Mouse (Mus musculus) limb, embryonic 14.5 days (tissue): ENCODE data around the gene Zfp385c. TPM values are rescaled to one million over a fixed set of nuclear protein-coding genes. Genes with fewer than 3 reads are reported as not detected.

Source experiments
- ATAC-seq: fragments of 200-750 bp; cut with Nextera tagmentation; 2 replicates; pipeline ENCODE4 v1.8.0; 2017; ENCODE audit warnings: low read depth, moderate number of reproducible peaks, moderate TSS enrichment; ENCODE audit not compliant: low FRiP score
- DNase-seq: peaks from one replicate; pipeline ENCODE4 v3.0.0-alpha.2; 2015; ENCODE audit warnings: low spot score
- H3K27ac ChIP-seq: fragments of 300-500 bp; sonication (generic); replicated peaks from 2 replicates; pipeline ENCODE4 v1.5.1; 2014; ENCODE audit warnings: low read depth, mild to moderate bottlenecking, low read length, moderate library complexity, mixed read lengths
- H3K27me3 ChIP-seq: fragments of 300-500 bp; sonication (generic); 2 replicates; pipeline ENCODE4 v1.6.1; 2014; ENCODE audit warnings: low read length, mixed read lengths; ENCODE audit not compliant: control insufficient read depth, insufficient read depth
- H3K36me3 ChIP-seq: fragments of 300-500 bp; sonication (generic); 2 replicates; pipeline ENCODE4 v1.6.1; 2014; ENCODE audit warnings: mild to moderate bottlenecking, low read length, moderate library complexity, mixed read lengths; ENCODE audit not compliant: control insufficient read depth, insufficient read depth
- H3K4me1 ChIP-seq: fragments of 300-500 bp; sonication (generic); 2 replicates; pipeline ENCODE4 v1.6.1; 2014; ENCODE audit warnings: antibody characterized with exemption, low read length, mixed read lengths; ENCODE audit not compliant: control insufficient read depth, insufficient read depth
- H3K4me2 ChIP-seq: fragments of 300-500 bp; sonication (generic); replicated peaks from 2 replicates; pipeline ENCODE4 v1.6.1; 2014; ENCODE audit warnings: low read depth, mild to moderate bottlenecking, low read length, moderate library complexity; ENCODE audit not compliant: severe bottlenecking
- H3K4me3 ChIP-seq: fragments of 300-500 bp; sonication (generic); replicated peaks from 2 replicates; pipeline ENCODE4 v1.5.1; 2014; ENCODE audit warnings: low read length
- H3K9ac ChIP-seq: fragments of 300-500 bp; sonication (generic); 2 replicates; pipeline ENCODE4 v1.6.1; 2014; ENCODE audit warnings: mild to moderate bottlenecking, low read depth, low read length, moderate library complexity; ENCODE audit not compliant: severe bottlenecking
- H3K9me3 ChIP-seq: fragments of 300-500 bp; sonication (generic); 2 replicates; pipeline ENCODE4 v1.6.1; 2016; ENCODE audit warnings: low read length; ENCODE audit not compliant: control insufficient read depth
- POLR2A ChIP-seq: fragments of 200-500 bp; IDR thresholded peaks from 2 replicates; pipeline ENCODE4 v1.8.0; 2012; ENCODE audit warnings: inconsistent platforms, mild to moderate bottlenecking, moderate library complexity, borderline replicate concordance; ENCODE audit not compliant: insufficient read depth, insufficient read length; ENCODE audit errors: extremely low read depth
- WGBS: fragments of 180-500 bp; shearing (Covaris S2); extraction: QIAGEN DNeasy Blood & Tissue Kit; methylation state at CpG from one replicate; pipeline ENCODE4 v1.1.7; 2014; 5-methylcytosine and 5-hydroxymethylcytosine counted together
- polyA plus RNA-seq, 2 experiments: library from polyadenylated mRNA; depleted of rRNA in 1 of 2; stranded (reverse) in 1 of 2; unstranded in 1 of 2; fragments of >200 nt; fragmentation: Nextera tagmentation in 1 of 2; extraction: Ambion mirVana in 1 of 2; gene quantifications; 2 replicates each; pipeline versions ENCODE4 v1.2.1 to v1.2.3; 2012 to 2014

Gene Zfp385c
- polyA plus RNA-seq, 2 experiments = 0.72 to 6.4 TPM

DNA sequence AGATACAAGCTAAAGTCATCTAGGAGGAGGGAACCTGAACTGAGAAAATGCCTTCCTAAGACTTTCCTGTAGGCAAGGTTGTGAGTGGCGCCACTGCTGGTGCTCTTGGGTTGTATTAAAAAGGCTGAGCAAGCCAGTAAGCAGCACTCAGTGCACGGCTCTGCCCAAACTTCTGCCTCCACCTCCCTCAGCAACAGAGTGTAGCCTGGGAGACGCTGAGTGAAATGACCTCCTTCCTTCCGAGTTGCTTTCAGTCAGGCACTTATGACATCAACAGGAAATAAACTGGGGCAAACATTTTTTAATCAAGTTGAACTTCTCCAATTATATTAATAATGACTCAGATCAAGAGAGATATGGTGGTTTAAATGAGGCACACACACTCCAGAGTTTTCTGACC lies 83.5 kb downstream of the Zfp385c start:
- no peak overlapping the region for H3K4me2 ChIP-seq
- ATAC-seq (no peak), DNase-seq (no peak)
- H3K36me3 ChIP-seq = peaks cover 19% of the 10 kb centered on the region
- no peak overlapping the region for H3K4me3 ChIP-seq
- no peak overlapping the region for H3K27ac ChIP-seq
- H3K9me3 ChIP-seq = no peaks in the 10 kb centered on the region
- WGBS = 81% methylated on average over 4 of the region's 4 CpGs
- no peak for TF ChIP-seq POLR2A
- H3K4me1 ChIP-seq = peaks cover 6% of the 10 kb centered on the region; the same call in 1 of the 2 replicates
- no peaks in the 10 kb centered on the region for H3K27me3 ChIP-seq
- H3K9ac ChIP-seq = no peak overlapping the region

DNA sequence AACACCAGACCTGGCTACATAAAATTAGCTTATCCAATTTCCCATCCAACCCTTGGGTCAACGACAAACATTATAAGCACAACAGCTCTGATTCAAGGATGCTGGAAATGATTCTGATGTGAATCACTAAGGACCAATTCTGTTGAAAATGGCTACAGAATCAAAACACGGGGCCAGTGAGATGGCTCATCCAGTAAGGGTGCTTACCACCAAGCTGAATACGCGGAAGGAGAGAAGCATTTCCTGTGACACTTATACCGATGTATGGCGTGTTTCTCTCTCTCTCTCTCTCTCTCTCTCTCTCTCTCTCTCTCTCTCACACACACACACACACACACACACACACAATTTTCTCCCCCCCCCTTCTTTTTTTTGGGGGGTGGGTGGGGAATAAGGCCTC lies 85.1 kb downstream of the Zfp385c start:
- Histone ChIP-seq H3K4me2 (no peak overlapping the region), H3K27me3 (no peaks in the 10 kb centered on the region), H3K4me1 (peaks cover 6% of the 10 kb centered on the region; the same call in 1 of the 2 replicates), H3K36me3 (peaks cover 16% of the 10 kb centered on the region), H3K9ac (no peak overlapping the region), H3K9me3 (no peaks in the 10 kb centered on the region), H3K4me3 (no peak overlapping the region), H3K27ac (no peak overlapping the region)
- 93% methylated on average over 6 of the region's 6 CpGs for WGBS
- DNase-seq (no peak), ATAC-seq (no peak)
- TF ChIP-seq POLR2A = no peak

DNA sequence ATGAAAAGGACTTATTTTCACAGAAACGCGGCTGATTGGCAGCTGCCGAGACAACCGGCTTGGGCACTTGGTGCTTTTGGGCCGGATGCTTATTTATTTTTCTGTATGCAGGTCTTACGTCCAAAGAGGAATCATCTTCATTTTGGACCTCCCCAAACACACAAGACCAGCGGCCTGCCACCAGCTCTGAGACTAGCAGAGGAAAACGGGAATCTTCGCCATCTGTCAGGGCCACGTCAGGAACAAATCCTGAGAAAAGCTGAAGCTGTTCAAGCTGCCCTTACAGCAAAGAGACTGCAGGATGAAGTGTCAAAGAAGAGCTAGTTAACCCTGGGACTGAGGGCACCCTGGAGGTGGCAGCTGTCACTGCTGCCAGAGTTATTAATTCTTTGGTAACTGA lies 86.8 kb downstream of the Zfp385c start:
- ATAC-seq = no peak
- WGBS = 91% methylated on average over 10 of the region's 10 CpGs
- no peak overlapping the region for H3K4me3 ChIP-seq

DNA sequence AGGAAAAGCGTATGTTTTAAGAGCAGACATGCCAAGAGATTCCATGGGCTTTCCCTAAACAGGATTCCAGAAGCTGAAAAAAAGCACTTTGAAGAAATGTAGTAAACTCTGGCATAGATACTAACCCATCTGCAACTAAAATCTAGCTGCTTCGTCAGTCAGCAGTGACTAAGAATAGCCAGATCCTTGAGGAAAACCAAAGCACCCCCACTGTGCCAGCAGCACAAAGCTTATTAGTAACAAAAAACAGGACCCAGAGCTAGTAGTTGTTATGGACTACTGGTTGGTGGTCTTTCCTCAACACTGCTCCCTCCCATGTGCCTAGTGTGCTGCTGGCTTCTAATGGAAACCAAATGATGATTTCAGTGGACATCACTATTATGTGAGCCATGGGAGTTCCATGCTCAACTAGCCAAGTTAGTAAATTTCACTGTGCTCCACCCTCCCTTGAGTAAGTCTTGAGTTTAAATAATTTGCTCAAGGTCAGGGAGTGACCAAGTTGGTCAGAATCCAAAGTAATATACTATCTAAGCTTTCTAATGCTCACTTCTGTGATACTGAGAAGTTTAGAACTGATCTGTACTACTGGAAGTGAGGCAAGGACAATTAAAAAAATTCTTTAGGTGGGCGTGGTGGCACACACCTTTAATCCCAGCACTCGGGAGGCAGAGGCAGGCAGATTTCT lies 87.8 kb downstream of the Zfp385c start:
- no peak overlapping the region for H3K9ac ChIP-seq
- no peak overlapping the region for H3K4me2 ChIP-seq
- H3K27me3 ChIP-seq = no peaks in the 10 kb centered on the region
- WGBS = 70% methylated on average over 4 of the region's 4 CpGs
- no peaks in the 10 kb centered on the region for H3K4me1 ChIP-seq
- H3K36me3 ChIP-seq = peaks cover 34% of the 10 kb centered on the region
- TF ChIP-seq POLR2A = no peak
- no peaks in the 10 kb centered on the region for H3K9me3 ChIP-seq
- ATAC-seq (0 out of 2 replicates have a peak, but pooled peaks have one; percentile 12), DNase-seq (peak; percentile 16)
- H3K4me3 ChIP-seq = no peak overlapping the region
- no peak overlapping the region for H3K27ac ChIP-seq

More for the DNA sequence above, 86.8 kb downstream of the Zfp385c start:
- no peak for DNase-seq
- peaks cover 24% of the 10 kb centered on the region for H3K36me3 ChIP-seq
- no peak overlapping the region for H3K4me2 ChIP-seq
- no peak overlapping the region for H3K27ac ChIP-seq
- H3K4me1 ChIP-seq = peaks cover 4% of the 10 kb centered on the region; the same call in 1 of the 2 replicates
- no peaks in the 10 kb centered on the region for H3K27me3 ChIP-seq
- no peak overlapping the region for H3K9ac ChIP-seq
- H3K9me3 ChIP-seq = no peaks in the 10 kb centered on the region
- TF ChIP-seq POLR2A = no peak

DNA sequence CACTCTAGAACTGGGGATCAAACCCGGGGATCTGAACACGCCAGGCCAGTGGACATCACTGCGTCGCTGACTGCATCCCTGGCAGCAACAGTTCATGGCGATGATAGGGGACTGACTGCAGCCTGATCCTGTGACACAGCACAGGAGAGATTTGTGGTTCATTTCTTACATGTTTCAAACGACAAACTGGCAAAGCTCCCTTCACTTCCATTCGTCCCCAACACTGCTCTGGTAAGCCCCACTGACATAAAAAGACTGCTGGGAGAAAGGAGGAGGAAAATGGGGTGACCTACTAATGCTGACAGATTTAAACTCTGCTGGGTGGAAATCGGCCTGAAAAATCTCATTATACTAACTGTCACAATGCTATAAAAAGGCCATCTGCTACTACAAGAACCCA lies 88.4 kb downstream of the Zfp385c start:
- no peak for TF ChIP-seq POLR2A
- no peak for DNase-seq
- H3K27ac ChIP-seq = no peak overlapping the region
- H3K4me1 ChIP-seq = no peaks in the 10 kb centered on the region
- H3K27me3 ChIP-seq = no peaks in the 10 kb centered on the region
- 75% methylated on average over 8 of the region's 8 CpGs for WGBS
- no peak overlapping the region for H3K9ac ChIP-seq
- H3K9me3 ChIP-seq = no peaks in the 10 kb centered on the region
- peaks cover 41% of the 10 kb centered on the region for H3K36me3 ChIP-seq
- H3K4me2 ChIP-seq = no peak overlapping the region
- no peak overlapping the region for H3K4me3 ChIP-seq
- ATAC-seq = no peak
